Mouse (Mus musculus) kidney, postnatal 14 days (tissue): Measurements from ENCODE around the gene Kifc5b.

Source experiments
- DNase-seq: peaks from one replicate; pipeline ENCODE4 v3.0.0; 2022; ENCODE audit warnings: mixed read lengths

Kifc5b gene

DNA sequence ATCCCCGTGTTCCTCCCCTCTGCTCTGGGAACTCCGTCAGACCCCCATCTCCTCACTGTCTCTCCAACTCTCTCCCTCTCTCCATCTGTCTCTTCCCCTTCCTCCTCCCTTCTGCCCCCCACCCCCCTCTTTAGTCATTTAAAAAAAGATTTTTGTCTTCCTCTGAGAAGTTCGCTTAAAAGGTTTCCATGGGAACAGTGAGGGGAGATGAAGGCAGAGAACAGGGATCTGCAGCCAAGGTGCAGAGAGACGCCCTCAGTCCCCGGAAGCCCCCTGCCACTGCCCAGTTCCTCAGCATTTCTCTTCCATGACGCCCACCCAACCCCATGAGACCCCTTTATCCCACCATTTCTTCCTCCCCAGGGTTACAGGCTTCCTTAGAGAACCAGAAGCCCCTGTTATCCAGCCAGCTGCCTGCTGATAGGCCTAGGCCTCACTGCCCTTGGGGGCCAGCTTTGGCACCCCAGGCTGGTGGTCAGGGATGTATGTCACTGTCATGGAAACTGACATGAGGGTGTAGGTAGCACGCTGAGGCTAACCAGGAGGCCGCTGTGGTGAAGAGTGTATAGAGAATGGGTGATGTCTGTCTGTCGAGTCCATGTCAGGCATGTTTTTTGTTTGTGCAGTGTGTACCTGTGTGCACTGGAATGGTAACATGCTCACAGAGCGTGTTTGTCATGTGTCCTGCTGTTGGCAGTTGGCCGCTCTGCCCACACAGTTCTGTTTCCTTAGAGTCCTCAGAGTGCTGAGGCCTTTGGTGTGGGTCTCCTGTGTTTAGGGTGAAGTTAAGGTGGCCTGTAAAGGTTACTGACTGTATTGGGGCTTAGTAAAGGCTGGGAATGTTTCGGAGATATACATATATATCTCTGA is 30.6 kb downstream of the Kifc5b start:
- no peak for DNase-seq

DNA sequence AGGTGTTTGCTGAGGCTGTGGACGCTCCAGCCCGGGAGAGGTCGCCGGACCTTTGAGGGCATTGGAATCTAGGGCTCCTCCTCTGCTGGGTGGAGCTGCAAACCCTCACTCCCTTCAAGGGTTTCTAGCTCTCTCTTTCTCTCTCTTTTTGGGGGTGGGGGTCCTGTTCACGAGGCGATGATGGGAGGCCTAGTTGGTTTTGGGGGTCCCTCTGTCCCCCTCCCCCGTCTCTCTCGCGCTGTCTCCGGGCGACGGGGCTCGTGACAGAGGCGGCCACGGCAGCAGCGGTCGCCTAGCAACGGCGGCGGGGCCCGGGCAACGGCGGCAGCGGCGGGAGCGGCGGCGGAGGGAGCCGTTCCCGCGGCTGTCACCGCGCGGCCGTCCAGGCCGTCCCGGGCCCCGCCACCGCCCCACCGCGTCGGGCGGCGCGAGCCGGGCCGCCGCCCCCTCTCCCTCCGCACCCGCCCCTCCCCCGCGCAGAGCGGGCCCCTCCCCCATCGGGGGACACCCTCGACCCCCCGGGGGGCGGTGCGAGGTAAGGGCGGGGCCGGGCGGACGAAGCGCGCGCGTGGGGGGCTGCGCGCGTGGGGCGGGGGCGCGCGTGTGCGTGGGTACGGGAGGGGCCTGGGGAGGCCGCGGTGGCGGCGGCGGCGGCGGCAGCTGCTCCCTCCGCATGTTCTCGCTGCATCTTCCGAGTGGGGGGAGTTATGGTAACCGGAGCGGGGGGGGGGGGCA is 31.6 kb downstream of the Kifc5b start:
- peak; percentile 72 for DNase-seq

DNA sequence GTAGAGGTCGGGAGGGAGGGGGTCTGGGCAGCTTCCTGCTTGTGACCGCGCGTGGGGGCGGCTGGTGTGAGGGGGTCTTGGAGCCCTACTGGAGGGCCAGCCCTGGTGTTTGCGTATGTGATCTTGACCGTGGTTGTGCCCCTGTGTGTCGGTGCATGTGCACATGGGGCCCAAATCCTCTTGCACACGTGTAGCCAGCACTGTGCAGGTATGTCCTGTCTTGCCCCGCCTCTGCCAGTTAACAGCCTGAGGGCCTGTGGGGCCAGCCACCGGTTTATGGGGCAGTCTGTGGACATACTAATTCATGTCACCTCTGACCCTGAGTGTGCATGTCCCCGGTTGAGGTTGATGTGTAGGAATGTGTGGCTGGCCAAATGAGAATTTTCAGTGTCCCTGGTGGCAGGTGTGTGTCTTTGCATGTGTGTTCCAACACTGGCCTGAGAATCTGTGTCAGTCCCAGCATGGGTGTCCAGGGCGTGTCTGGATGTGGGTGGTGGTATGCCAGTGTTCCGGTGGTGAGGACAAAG is 32.2 kb downstream of the Kifc5b start:
- peak; percentile 40 for DNase-seq

DNA sequence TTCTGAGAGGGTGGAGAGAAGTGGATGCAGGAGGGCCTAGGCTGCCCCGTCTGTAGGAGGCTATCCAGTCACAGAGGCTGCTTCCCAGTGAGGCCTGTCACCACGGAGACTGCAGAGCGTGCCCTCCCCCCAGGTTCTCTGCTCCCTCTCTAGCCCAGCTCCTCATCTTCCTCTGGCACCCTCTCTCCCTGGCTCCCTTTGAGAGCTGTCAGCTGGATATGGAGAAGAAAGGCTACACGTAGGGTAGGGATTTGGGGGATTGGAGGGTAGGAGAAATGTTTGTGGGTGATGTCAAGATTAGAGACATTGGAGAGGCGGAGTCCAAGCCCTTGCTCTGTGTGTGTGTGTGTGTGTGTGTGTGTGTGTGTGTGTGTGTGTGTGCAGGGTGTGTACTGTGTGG is 33.0 kb downstream of the Kifc5b start:
- no peak for DNase-seq

DNA sequence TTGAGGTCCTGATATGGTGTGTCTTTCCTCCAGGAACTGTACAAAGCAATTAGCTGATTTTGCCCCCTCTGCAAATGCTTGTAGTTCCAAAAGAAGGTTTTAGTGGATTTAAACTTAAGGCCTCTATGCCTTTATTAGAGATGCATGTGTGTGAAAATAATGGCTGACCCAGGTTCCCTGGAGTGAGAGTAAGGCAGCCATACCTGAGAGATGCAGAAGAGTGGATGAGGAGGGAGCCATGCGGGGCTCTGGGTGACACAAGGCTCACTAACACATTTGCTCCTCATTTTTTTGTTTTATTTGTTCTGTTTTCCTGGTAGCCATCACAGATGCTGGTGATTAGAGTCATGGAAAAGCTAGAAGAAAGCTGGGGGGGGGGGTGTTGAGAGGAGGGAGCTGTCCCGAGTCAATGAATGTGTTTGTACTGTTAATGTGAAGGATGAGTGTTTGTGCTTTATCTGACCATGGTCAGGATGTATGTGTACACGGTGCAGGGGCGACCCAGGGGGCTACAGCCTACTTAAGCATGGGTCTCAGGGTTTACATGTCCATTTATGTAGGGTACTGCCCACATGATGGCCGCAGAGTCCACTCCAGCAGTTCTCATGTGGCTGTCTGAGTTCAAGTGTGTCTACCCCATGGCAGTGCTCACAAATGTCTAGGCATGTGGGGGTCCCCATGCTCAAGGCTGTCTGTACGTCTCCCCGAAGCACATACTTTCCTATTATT is 33.8 kb downstream of the Kifc5b start:
- no peak for DNase-seq

DNA sequence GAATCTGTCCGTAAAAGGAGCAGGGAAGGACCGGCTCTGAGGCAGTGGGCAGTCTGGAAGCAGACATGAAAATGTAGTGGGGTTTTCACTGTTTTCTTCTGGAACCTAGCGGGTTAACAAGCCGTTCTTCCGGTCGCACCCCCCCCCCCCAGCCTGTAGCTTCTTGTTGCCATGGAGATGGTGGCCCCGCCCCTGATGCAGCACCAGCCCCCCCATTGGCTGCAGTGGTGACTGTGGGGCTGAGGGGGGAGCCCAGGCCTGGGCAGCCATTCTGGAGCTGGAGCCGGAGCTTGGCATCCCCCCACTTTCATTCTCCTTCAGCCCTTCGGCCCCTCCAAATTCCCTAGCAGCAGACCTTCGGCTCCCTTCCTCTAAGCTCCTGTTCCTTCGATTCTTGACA is 34.5 kb downstream of the Kifc5b start:
- DNase-seq: peak; percentile 84

DNA sequence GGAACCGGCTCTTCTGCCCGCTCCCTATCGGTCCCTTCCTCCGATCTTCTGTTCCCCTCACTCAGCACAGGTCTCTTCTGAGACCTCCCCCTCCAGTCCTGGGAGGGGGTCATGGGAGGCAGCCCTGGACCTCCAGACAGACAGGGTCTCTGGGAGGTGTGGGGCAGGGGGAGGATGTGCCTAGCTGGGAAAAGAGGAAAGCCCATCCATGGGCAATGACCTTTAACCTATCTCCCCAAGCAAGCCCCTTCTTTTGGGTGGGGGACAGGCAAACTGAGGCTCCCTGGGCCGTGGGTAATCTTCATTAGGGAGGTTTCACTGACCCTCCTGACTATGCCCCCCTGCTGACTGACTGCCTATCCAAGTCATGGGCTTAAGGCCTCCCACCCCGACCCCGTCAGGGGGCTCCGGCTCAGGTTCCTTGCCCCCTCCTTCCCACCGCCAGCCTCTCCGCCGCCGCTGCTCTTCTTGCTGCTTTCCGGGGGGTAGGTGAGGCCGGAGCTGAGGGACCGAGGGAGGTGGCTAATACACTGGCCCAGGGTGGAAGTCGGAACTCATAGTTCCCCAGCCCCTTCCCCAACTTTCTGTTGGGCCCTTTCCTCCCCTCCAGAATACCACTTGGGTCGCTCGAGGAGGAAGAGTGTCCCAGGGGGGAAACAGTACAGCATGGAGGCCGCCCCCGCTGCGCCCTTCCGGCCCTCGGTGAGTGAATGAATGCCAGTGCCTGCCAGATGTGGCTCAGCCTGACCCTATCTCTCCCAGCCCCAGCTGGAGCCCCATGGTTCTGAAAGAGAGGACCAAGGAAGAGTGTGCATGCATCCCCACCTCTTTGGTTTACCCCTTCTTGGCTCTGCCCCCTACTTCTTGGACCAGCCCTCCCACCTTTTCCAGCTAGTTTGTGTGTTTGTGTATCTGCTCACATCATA is 35.3 kb downstream of the Kifc5b start:
- no peak for DNase-seq

DNA sequence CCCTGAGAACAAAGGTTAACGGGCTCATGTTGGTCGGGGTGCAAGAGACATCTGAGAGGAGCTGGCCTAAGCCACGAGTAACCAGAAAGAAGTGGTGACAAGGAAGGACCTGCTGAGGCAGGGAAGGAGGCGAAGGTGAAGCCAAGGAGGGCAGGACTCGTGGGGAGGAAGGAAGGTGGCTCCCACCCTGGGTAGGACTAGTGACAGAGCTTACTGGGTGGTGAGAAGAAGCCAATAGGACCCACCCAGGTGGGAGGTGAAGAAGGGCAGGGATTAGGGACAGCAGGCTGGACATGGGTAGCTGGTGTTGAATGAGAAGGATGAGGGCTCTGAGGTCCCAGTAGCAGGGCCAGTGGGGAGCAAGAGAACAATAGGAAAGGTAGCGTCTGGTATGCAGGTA is 36.3 kb downstream of the Kifc5b start:
- no peak for DNase-seq

DNA sequence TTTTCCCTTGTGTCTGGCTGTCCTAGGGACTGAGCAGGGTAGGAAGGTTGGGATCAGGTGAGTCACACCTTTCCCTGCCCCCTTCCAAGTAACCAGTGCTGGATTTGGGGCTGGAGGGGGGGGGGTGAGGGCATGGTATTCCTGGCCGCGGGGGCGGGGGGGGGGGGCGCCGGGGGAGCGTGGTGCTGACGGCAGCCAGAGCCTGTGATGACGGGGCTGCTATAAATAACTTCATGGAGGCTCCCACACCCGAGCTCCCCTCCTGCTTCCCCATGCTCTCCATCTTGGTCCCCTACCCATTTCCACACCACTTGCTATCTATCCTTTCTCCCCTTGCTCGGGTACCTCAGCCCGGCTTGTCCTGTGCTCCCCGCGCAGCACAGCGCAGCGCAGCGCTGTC is 36.8 kb downstream of the Kifc5b start:
- no peak for DNase-seq

DNA sequence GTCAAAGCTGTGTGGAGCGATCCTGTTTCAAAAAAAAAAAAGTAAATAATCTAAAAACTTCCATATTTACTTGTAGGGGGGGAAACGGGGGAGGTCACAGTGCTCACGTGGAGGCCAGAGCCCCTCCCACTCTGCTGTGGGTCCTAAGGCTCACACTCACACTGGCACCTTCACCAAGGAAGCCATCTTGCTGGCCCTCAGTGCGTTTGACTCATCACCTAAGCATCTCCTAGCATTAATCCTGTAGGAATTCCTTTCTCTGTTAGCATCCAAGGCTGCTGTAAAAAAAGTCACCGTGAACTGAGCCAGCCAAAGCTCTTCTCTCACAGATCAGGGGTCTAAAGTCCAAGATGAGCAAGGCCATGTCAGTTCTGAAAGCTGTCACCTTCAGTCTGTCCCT is 39.4 kb downstream of the Kifc5b start:
- DNase-seq: no peak

DNA sequence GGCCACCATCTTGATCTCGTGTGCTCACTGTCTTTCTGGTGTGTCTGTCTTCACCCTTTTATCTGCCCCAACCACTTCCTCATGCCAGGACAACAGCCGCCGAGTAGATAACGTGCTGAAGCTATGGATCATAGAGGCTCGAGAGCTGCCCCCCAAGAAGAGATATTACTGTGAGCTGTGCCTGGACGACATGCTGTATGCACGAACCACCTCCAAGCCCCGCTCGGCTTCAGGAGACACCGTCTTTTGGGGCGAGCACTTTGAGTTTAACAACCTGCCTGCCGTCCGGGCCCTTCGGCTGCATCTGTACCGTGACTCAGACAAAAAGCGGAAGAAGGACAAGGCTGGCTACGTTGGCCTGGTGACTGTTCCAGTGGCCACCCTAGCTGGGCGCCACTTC is 40.0 kb downstream of the Kifc5b start:
- no peak for DNase-seq

DNA sequence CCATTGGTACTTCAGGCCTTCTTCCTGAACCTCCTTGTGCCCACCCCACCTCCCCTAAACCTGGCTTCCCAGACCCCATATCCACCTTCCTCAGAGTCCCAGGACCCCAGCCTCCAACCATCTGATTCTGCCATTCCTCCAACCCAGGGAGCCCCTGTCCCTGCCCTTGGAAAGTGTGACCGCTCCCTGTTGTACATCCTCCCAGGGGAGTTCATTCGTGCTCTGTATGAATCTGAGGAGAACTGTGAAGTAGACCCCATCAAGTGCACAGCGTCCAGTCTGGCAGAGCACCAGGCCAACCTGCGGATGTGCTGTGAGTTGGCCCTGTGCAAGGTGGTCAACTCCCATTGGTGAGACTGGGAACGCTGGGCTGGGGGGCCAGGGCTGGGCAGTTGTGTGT is 41.0 kb downstream of the Kifc5b start:
- no peak for DNase-seq

DNA sequence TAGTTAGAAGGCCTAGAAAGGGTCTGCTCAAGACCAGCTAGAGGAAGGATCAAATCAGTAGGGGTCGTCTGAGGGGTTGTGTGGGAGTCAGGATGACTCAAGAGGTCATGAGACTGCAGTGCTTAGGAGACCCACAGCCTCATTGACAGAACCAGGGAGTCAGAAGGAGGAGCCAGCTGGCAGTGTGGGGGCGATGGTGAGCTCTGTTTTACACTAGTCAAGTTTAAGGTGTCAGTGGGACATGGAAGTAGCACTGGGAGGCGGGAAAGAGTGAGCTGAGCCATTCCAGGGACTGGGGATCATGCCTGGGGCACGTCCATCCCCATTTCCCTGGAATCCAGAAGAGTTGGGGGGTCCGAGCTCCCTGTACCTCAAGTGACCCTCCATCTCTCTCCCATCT is 42.0 kb downstream of the Kifc5b start:
- no peak for DNase-seq

DNA sequence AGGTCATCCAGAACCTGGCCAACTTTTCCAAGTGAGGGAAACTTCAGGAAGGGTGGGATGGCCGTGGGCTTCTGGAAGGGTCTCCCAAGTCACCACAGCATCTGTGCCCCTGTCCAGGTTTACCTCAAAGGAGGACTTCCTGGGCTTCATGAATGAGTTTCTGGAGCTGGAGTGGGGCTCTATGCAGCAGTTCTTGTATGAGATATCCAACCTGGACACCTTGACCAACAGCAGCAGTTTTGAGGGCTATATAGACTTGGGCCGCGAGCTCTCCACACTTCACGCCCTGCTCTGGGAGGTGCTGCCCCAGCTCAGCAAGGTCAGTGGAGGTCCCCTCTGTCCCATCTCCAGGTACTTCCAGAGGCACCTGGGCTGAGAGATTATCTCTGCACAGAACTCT is 42.9 kb downstream of the Kifc5b start:
- no peak for DNase-seq

DNA sequence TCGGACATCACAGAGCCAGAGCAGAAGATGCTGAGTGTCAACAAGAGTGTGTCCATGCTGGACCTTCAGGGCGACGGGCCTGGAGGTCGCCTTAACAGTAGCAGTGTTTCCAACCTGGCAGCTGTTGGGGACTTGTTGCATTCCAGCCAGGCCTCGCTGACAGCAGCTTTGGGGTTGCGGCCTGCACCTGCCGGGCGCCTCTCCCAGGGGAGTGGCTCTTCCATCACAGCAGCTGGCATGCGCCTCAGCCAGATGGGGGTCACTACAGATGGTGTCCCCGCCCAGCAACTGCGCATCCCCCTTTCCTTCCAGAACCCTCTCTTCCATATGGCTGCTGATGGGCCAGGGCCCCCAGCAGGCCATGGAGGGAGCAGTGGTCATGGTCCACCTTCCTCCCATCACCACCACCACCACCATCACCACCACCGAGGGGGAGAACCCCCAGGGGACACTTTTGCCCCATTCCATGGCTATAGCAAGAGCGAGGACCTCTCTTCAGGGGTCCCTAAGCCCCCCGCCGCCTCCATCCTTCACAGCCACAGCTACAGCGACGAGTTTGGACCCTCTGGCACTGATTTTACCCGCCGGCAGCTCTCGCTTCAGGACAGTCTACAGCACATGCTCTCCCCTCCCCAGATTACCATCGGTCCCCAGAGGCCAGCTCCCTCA is 44.8 kb downstream of the Kifc5b start:
- DNase-seq: no peak

DNA sequence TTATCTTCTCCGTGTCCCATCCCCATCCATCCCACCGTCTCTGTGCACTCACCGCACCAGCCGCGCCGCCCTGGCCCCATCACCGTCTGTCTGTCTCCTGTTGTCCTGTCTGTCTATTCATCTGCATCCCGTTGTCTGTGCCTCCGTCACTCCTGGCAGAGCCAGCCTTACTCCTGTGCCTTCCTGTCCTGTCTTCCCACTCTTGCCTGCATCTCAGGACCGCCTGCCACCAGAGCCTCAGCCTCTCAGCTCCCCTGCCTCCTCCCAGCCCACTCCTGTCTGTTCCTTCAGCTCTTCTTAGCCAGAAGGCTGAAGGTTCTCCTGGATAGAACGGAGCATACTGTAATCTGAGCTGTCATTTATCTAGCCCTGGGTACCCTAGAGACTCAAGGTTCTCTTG is 50.1 kb downstream of the Kifc5b start:
- DNase-seq: no peak

DNA sequence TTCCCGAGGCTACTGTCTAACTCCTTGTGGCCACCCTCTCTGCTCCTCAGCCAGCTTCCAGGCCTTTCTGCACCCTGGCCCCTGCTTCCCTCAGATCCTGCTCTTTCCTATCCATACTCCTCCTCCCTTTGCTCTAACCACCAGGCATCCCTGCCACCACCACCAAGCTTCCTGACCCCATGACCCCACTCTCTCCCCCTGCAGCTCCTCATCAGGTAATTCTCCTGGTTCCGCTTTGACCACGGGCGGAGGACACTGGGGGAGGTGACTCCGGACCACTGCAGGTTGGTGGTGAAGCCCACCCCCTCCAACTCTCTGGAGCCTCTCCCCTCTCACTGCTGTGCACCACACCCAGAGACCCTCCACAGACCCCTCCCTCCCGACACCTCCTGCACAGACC is 50.6 kb downstream of the Kifc5b start:
- no peak for DNase-seq

DNA sequence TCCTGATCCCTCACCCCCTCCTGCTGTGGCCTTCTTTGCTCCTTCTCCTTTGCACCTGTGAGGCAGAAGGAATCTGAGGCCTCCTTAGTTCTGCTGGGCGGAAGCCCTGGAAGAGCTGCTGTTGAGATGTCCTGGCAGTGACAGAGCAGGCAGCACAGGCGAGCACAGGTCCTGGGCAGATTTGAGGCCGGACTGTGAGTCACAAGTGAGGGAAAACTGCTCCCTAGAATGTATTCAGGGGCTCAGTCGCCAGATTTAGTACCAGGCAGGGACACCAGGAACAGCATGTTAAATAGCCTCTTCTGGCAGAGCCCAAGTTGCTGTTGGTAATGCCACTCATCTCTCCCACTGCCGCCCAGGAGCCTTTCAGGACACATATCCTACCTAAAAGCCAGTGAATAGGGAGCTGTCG is 51.3 kb downstream of the Kifc5b start:
- DNase-seq: no peak

DNA sequence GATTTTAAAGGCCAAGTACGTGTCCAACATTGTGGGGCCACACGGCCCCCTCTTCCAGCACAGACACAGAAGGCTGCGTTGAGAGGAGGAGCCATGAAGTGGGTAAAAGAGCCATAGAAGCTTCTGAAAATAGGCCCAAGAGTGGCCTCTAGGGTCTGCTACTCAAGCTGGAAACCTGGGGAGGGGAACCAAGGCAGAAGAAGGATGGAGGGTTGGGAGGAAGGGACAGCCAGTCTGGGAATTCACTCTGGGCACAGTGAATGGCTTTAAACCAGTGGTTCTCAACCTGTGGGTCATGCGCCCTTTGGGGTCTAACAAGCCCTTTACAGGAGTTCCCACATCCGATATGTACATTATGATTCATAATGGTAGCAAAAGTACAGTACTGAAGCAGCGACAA is 52.4 kb downstream of the Kifc5b start:
- no peak for DNase-seq

DNA sequence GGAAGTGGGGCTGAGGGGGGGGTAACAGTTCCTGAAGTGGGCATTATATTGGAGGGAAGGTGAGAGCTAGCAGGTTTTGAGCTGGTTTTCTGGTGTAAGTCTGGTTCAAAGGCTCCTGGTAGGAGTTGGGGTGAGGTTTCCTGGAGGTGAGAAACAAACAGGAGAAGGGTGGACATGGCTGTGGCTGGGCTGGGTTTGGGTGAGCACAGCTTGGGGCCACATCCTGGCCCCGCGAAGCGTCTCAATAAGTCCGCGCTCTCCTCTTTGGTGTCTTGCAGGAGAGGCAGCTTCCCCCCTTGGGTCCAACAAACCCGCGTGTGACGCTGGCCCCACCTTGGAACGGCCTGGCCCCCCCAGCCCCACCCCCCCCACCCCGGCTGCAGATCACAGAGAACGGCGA is 53.3 kb downstream of the Kifc5b start:
- DNase-seq: no peak

DNA sequence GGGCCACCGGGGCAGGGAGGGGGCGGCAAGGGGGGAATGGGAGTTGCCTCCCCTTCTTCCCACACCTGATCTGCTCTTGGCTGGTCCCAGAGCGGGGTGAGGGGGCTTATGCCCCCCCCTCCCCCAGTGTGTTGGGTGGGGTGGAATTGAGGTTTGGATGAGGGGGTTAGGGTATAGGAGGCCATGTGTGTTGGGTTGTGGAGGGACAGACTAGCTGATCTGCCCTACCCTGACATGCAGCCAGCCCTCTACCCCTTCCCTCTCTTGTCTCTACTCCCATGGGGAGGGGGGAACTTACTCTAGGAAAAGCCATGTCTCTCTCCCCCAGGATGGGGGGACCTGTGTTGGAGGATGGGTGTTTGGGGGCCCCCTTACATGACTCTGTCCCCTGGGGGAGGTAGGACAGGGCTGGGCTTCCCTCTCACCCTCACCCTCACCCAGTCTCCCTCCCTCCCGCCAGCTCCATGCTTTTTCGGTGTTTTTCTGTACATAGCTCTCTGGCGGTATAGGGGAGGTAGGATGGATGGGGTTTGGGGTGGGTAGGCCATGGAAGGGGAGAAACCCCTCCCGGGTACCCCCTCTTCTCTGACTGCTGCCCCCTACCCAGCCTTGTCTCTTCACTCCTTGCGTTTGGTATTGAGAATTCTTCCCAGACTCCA is 54.5 kb downstream of the Kifc5b start:
- no peak for DNase-seq
